Comparison of ENCODE assay signal across 9 mouse cellular contexts in genomic region chr3:37724946-37725735, GRCm38 (mm10). TPM values are rescaled to one million over a fixed set of nuclear protein-coding genes. Genes with fewer than 3 reads are reported as not detected.
DNase-seq lines count a peak whose midpoint lies in the region; ATAC-seq lines count a peak whose summit lies in the region.
"Had no signal": no experiment of that assay in that cellular context is flagged by ENCODE, and none has a peak within 500 bp of the region (broad histone marks: within the 10 kb centered on the region; RNA-seq: fewer than 3 reads in every experiment).

No protein-coding gene starts in this region.

- peak overlapping the region; percentile 65 for H3K4me2 ChIP-seq in kidney, embryonic 16.5 days (replicated peaks; ENCODE audit: low read depth, low read length)
- peak overlapping the region; percentile 63 for H3K4me2 ChIP-seq in embryonic facial prominence, embryonic 14.5 days (ENCODE audit: low read depth, low read length)
- peak overlapping the region; percentile 78 for H3K4me2 ChIP-seq in limb, embryonic 13.5 days (replicated peaks)

- H3K4me3 ChIP-seq in kidney, embryonic 16.5 days (ENCODE audit: low read length), result peak overlapping the region; percentile 46
- H3K4me3 ChIP-seq in embryonic facial prominence, embryonic 14.5 days (ENCODE audit: low read depth, low read length), result no peak overlapping the region
- H3K4me3 ChIP-seq in limb, embryonic 13.5 days, result peak overlapping the region; percentile 45; the same call in 1 of the 2 replicates

- WGBS in kidney, embryonic 16.5 days, result 63% methylated on average over 6 of the region's 6 CpGs
- WGBS in embryonic facial prominence, embryonic 14.5 days, result 80% methylated on average over 6 of the region's 6 CpGs
- 63% methylated on average over 6 of the region's 6 CpGs for WGBS in limb, embryonic 13.5 days

- peaks cover 51% of the 10 kb centered on the region for H3K4me1 ChIP-seq in kidney, embryonic 16.5 days (ENCODE audit: insufficient read depth, low read length)
- peaks cover 30% of the 10 kb centered on the region for H3K4me1 ChIP-seq in embryonic facial prominence, embryonic 14.5 days (ENCODE audit: control insufficient read depth, insufficient read depth, low read length)
- peaks cover 48% of the 10 kb centered on the region for H3K4me1 ChIP-seq in limb, embryonic 13.5 days

- peak overlapping the region; percentile 67 for H3K27ac ChIP-seq in kidney, embryonic 16.5 days (ENCODE audit: low read length)
- H3K27ac ChIP-seq in embryonic facial prominence, embryonic 14.5 days (replicated peaks; ENCODE audit: low read depth, low read length), result 0 out of 2 replicates have a peak overlapping the region, but pooled peaks have one; percentile 35
- H3K27ac ChIP-seq in limb, embryonic 13.5 days, result peak overlapping the region; percentile 88; the same call in 1 of the 2 replicates

- no peak overlapping the region for H3K9ac ChIP-seq in kidney, embryonic 16.5 days (replicated peaks; ENCODE audit: low read length)
- no peak overlapping the region for H3K9ac ChIP-seq in embryonic facial prominence, embryonic 14.5 days (ENCODE audit: low read depth, low read length)
- H3K9ac ChIP-seq in limb, embryonic 13.5 days, result no peak overlapping the region

- no peaks in the 10 kb centered on the region for H3K9me3 ChIP-seq in kidney, embryonic 16.5 days (ENCODE audit: low read length)
- H3K9me3 ChIP-seq in embryonic facial prominence, embryonic 14.5 days (ENCODE audit: control insufficient read depth, low read length), result no peaks in the 10 kb centered on the region
- H3K9me3 ChIP-seq in limb, embryonic 13.5 days, result no peaks in the 10 kb centered on the region

- H3K36me3 ChIP-seq in kidney, embryonic 16.5 days (ENCODE audit: insufficient read depth, low read length), result no peaks in the 10 kb centered on the region
- H3K36me3 ChIP-seq in embryonic facial prominence, embryonic 14.5 days (ENCODE audit: control insufficient read depth, insufficient read depth, low read length), result no peaks in the 10 kb centered on the region
- no peaks in the 10 kb centered on the region for H3K36me3 ChIP-seq in limb, embryonic 13.5 days

- ATAC-seq in kidney, embryonic 16.5 days (ENCODE audit: low FRiP score, low TSS enrichment), result no peak
- peak; percentile 54 for ATAC-seq in CD4-positive, CD25-positive, alpha-beta regulatory T cell, adult 4 months
- no peak for ATAC-seq in embryonic facial prominence, embryonic 14.5 days (ENCODE audit: low read depth)
- no peak for ATAC-seq in limb, embryonic 13.5 days (ENCODE audit: low FRiP score, low read depth)
- ATAC-seq in erythroid progenitor cell, adult 5-6 weeks (replicated peaks; ENCODE audit: low FRiP score, poor library complexity, severe bottlenecking), result no peak
- ATAC-seq: Patski had no signal

- DNase-seq in kidney, postnatal 4 days, result no peak
- DNase-seq in embryonic facial prominence, embryonic 14.5 days (ENCODE audit: low spot score), result no peak
- DNase-seq in T-cell, adult 2 months (ENCODE audit: low spot score), result no peak
- DNase-seq: heart, postnatal 10 days had no signal

- H3K27me3 ChIP-seq in kidney, embryonic 16.5 days (ENCODE audit: insufficient read depth, low read length), result no peaks in the 10 kb centered on the region
- peaks cover 2% of the 10 kb centered on the region; the same call in 1 of the 2 replicates for H3K27me3 ChIP-seq in embryonic facial prominence, embryonic 14.5 days (replicated peaks; ENCODE audit: control insufficient read depth, insufficient read depth, low read length)
- no peaks in the 10 kb centered on the region for H3K27me3 ChIP-seq in limb, embryonic 13.5 days
- H3K27me3 ChIP-seq: Patski had no signal

RNA-seq across cellular contexts. Expression of gene Gm5148, which starts 0.9 kb away (rescaled TPM):
- polyA plus RNA-seq in kidney, embryonic 16.5 days (2015; fragmentation: Nextera tagmentation; extraction: Ambion mirVana), result 7.5 and 9.6 TPM in 2 replicates
- 1 to 10 TPM; 1.9 to 3.1 TPM for polyA plus RNA-seq in CD4-positive, CD25-positive, alpha-beta regulatory T cell, adult 4 months (2017; shearing (Covaris generic))
- 5.6 and 5.8 TPM in 2 replicates for polyA plus RNA-seq in embryonic facial prominence, embryonic 14.5 days (2014; fragmentation: Nextera tagmentation; extraction: Ambion mirVana)
- 5.6 and 7.5 TPM in 2 replicates for polyA plus RNA-seq in limb, embryonic 13.5 days (2015; fragmentation: Nextera tagmentation; extraction: Ambion mirVana)
- total RNA-seq in erythroid progenitor cell, adult 5-6 weeks (2015; ENCODE audit: low replicate concordance), result not detected in 2 replicates
- 0.23 and 20.0 TPM in 2 replicates for total RNA-seq in erythroid progenitor cell, adult 5-6 weeks (2017; ENCODE audit: low replicate concordance)

Comparison
In these comparisons a context has a peak if more than half of its experiments do, and no peak if none do; other contexts are left out.
1. H3K27ac ChIP-seq: peak in every context shown above with its lines; median percentile 88 in limb, embryonic 13.5 days; 67 in kidney, embryonic 16.5 days; 35 in embryonic facial prominence, embryonic 14.5 days.